Mouse (Mus musculus) hindbrain, embryonic 14.5 days (tissue): Measurements from ENCODE around the gene Irak3. TPM values are rescaled to one million over a fixed set of nuclear protein-coding genes. Genes with fewer than 3 reads are reported as not detected.

Source experiments
- ATAC-seq: fragments of 200-750 bp; cut with Nextera tagmentation; 2 replicates; pipeline ENCODE4 v1.8.0; 2017; ENCODE audit warnings: moderate number of reproducible peaks, mild to moderate bottlenecking, moderate TSS enrichment, moderate library complexity; ENCODE audit not compliant: low FRiP score
- DNase-seq: peaks from one replicate; pipeline ENCODE4 v3.0.0-alpha.2; 2015; ENCODE audit warnings: low spot score
- H3K27ac ChIP-seq: fragments of 300-500 bp; sonication (generic); 2 replicates; pipeline ENCODE4 v1.5.1; 2014; ENCODE audit warnings: mild to moderate bottlenecking, moderate library complexity
- H3K27me3 ChIP-seq: fragments of 300-500 bp; sonication (generic); 2 replicates; pipeline ENCODE4 v1.6.1; 2014; ENCODE audit warnings: mild to moderate bottlenecking, low read length, mixed read lengths; ENCODE audit not compliant: control insufficient read depth, insufficient read depth
- H3K36me3 ChIP-seq: fragments of 300-500 bp; sonication (generic); replicated peaks from 2 replicates; pipeline ENCODE4 v1.6.1; 2014; ENCODE audit not compliant: control insufficient read depth, insufficient read depth
- H3K4me1 ChIP-seq: fragments of 300-500 bp; sonication (generic); replicated peaks from 2 replicates; pipeline ENCODE4 v1.6.1; 2014; ENCODE audit warnings: antibody characterized with exemption, low read length, mixed read lengths; ENCODE audit not compliant: control insufficient read depth, insufficient read depth
- H3K4me2 ChIP-seq: fragments of 300-500 bp; sonication (generic); replicated peaks from 2 replicates; pipeline ENCODE4 v1.6.1; 2014; ENCODE audit warnings: mild to moderate bottlenecking, moderate library complexity
- H3K4me3 ChIP-seq: fragments of 300-500 bp; sonication (generic); replicated peaks from 2 replicates; pipeline ENCODE4 v1.5.1; 2014; ENCODE audit warnings: mild to moderate bottlenecking, low read length
- H3K9ac ChIP-seq: fragments of 300-500 bp; sonication (generic); 2 replicates; pipeline ENCODE4 v1.6.1; 2014
- H3K9me3 ChIP-seq: fragments of 300-500 bp; sonication (generic); 2 replicates; pipeline ENCODE4 v1.6.1; 2016; ENCODE audit warnings: low read length; ENCODE audit not compliant: control insufficient read depth
- WGBS: fragments of 180-500 bp; shearing (Covaris S2); extraction: QIAGEN DNeasy Blood & Tissue Kit; methylation state at CpG from one replicate; pipeline ENCODE4 v1.1.7; 2014; 5-methylcytosine and 5-hydroxymethylcytosine counted together
- polyA plus RNA-seq: library from polyadenylated mRNA; unstranded; fragments of >200 nt; fragmentation: Nextera tagmentation; extraction: Ambion mirVana; gene quantifications from 2 replicates; pipeline ENCODE4 v1.2.1, GENCODE M21; 2014

Gene Irak3
- polyA plus RNA-seq, 1 experiment from 2014 or later: 0.51 TPM

DNA sequence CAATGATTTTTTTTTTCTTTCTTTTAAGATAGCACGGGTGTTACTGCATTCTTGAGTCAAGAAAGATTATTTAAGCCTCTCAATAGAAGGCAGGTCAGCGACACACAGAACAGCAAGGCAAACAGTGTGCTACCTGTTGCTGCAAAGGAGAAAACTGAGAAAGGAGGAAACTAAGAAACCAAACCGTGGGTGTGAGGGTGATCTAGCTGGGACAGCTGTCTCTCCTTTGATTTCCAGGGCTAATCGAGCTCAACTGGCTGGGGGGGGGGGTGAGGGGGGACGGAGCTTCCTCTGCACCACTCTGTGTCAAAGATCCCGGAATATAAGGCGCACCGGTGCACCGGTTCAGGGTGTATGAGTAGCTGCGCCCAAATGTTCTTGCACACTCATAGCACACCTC lies 32.9 kb downstream of the Irak3 start:
- peaks cover 6% of the 10 kb centered on the region; the same call in 1 of the 2 replicates for H3K9me3 ChIP-seq
- no peak overlapping the region for H3K9ac ChIP-seq
- DNase-seq (no peak), ATAC-seq (no peak)
- no peak overlapping the region for H3K4me2 ChIP-seq
- WGBS: 67% methylated on average over 10 of the region's 10 CpGs
- H3K27me3 ChIP-seq: no peaks in the 10 kb centered on the region
- no peak overlapping the region for H3K27ac ChIP-seq
- no peak overlapping the region for H3K4me3 ChIP-seq
- H3K4me1 ChIP-seq: no peaks in the 10 kb centered on the region
- H3K36me3 ChIP-seq: no peaks in the 10 kb centered on the region

DNA sequence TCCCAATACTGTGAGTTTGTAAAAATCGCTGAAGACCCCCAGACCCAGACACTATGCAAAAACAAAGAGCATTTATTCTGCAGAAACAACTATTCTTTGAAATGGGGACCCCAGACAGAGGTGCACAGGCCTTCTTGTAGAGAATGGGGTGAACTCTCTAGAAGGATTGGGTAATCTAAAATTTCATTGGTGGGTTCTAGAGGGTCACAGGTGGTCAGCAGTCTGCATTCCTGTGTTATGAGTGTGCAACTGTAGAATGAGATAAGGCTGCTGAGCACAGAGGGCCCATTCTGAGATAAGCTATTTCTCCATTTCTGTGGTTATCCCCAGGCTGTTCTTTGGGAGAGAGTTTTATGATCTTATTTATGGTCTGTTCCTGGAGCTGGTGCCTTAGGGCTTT lies 33.9 kb downstream of the Irak3 start:
- H3K27me3 ChIP-seq: no peaks in the 10 kb centered on the region
- peaks cover 6% of the 10 kb centered on the region; the same call in 1 of the 2 replicates for H3K9me3 ChIP-seq
- no peaks in the 10 kb centered on the region for H3K36me3 ChIP-seq
- 74% methylated on average over 1 of the region's 1 CpGs for WGBS
- ATAC-seq (no peak), DNase-seq (no peak)
- H3K4me3 ChIP-seq: no peak overlapping the region
- no peak overlapping the region for H3K4me2 ChIP-seq
- no peak overlapping the region for H3K9ac ChIP-seq
- H3K27ac ChIP-seq: no peak overlapping the region
- no peaks in the 10 kb centered on the region for H3K4me1 ChIP-seq

DNA sequence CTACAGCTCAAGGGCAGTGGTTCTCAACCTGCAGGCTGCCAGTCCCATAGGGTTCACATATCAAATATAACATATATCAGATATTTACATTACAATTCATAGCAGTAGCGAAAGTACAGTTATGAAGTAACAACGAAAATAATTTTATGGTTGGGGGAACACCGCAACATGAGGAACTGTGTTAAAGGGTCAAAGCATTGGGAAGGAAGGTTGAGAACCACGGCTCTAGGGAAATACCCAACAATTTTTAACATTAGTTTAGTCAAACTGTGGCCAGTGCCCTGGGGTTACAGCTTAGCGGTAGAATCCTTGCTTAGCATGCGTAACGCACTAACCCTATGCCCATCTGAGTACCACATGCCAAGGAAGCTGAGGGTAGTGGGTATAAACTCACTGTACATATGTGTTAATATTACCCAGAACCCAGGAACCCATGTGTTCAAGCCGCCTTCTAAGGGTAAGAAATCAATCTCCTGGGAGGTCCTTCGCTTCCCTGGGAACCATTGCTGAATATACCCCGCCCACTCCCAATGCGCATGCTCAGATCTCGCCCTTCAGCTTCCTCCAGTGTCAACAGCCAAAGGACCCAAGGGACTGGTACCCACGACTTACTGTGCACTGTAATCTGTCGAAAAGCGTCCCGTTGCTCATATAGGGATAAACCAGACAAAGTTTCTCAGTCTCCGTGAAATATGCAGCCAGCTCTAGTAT lies 36.0 kb downstream of the Irak3 start:
- Histone ChIP-seq H3K4me3 (no peak overlapping the region), H3K9me3 (no peaks in the 10 kb centered on the region), H3K27ac (no peak overlapping the region), H3K4me1 (no peaks in the 10 kb centered on the region), H3K9ac (no peak overlapping the region), H3K4me2 (no peak overlapping the region), H3K36me3 (no peaks in the 10 kb centered on the region), H3K27me3 (no peaks in the 10 kb centered on the region)
- ATAC-seq (no peak), DNase-seq (no peak)
- WGBS: 94% methylated on average over 17 of the region's 17 CpGs

DNA sequence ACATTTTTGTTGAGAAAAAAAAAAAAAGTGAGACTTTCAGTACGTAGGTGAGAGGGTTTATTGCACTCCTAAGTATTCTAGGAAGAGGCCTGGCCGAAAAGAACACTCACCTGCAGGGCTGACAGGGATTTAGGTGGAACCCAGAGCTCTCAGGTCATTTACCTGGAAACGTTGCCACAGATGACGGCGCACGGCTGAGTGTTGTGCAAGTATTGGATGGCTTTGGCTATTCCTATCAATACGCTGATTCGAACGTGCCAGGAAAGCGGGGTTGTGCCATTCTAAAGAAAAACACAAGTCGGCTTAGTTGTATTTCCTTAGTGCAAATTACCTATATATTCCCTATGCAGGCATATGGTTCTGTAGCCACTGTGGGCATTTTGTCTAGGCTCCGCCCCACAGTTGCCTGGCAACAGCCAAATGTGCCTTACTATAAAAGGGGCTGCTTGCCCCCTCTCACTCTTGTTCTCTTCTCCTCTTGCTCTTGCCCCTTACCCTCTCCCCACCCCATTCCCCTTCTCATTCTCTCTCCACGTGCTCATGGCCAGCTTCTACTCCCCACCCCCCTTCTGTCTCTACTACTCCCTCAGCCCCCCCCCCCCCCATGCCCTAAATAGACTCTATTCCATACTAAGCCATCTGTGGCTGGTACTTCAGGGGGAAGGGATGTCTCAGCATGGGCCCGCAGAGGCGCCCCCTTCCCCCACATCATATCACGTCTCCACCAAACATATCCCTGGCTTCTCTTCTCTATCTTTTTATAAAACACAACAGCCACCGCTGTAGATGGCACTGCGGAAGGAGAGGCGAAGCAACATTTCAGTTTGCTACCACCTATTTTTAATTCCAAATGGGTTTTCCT lies 36.8 kb downstream of the Irak3 start:
- H3K9me3 ChIP-seq: no peaks in the 10 kb centered on the region
- no peak overlapping the region for H3K4me2 ChIP-seq
- H3K4me1 ChIP-seq: no peaks in the 10 kb centered on the region
- no peak overlapping the region for H3K9ac ChIP-seq
- H3K27ac ChIP-seq: no peak overlapping the region
- no peaks in the 10 kb centered on the region for H3K36me3 ChIP-seq
- WGBS: 85% methylated on average over 19 of the region's 19 CpGs
- ATAC-seq (no peak), DNase-seq (no peak)
- H3K4me3 ChIP-seq: no peak overlapping the region
- no peaks in the 10 kb centered on the region for H3K27me3 ChIP-seq

DNA sequence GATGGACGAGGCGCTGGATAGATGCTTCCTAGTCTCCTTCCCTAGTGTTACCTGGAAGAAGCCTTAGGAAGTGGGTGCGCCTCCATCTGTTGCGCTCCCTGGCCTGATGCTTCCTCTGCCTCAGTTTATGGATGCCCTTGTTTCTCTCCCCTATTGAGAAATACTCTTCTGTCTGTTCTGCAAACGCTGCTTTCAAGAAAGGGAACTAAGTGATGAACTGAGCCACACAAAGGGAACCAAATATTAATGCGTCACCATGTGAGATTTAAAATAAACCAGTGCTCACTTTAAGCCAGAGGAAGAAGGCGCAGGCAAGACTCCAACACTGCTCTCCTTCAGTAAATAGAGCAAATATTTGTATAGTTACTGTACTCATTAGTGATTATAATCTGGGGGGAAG lies 38.4 kb downstream of the Irak3 start:
- 94% methylated on average over 7 of the region's 7 CpGs for WGBS

DNA sequence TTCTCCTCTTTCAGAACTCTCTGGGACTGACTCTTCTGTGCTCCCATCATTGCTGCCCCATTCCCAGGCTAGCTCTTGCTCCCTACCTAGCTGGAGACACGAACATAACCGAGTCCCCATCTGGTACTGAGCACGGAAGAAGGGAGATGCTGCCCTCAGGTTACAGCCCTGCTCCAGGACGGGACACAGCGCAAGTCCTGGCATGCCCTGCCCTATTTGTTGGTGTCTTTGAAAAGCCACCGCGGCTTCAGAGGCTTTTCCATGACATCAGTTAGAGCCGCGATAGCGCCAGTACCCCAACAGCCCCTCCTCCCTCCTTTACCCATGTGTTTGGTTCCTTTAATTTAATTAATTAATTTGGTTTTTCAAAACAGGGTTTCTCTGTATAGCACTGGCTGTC lies 39.1 kb downstream of the Irak3 start:
- no peaks in the 10 kb centered on the region for H3K9me3 ChIP-seq
- no peaks in the 10 kb centered on the region for H3K36me3 ChIP-seq
- no peaks in the 10 kb centered on the region for H3K27me3 ChIP-seq
- H3K9ac ChIP-seq: no peak overlapping the region
- DNase-seq: no peak
- H3K27ac ChIP-seq: no peak overlapping the region
- no peaks in the 10 kb centered on the region for H3K4me1 ChIP-seq
- WGBS: 89% methylated on average over 10 of the region's 10 CpGs
- no peak for ATAC-seq
- no peak overlapping the region for H3K4me3 ChIP-seq
- no peak overlapping the region for H3K4me2 ChIP-seq

More for the DNA sequence above, 38.4 kb downstream of the Irak3 start:
- no peaks in the 10 kb centered on the region for H3K4me1 ChIP-seq
- no peak overlapping the region for H3K4me2 ChIP-seq
- ATAC-seq (no peak), DNase-seq (no peak)
- no peaks in the 10 kb centered on the region for H3K36me3 ChIP-seq
- no peak overlapping the region for H3K9ac ChIP-seq
- H3K9me3 ChIP-seq: no peaks in the 10 kb centered on the region
- H3K27me3 ChIP-seq: no peaks in the 10 kb centered on the region
- H3K4me3 ChIP-seq: no peak overlapping the region
- H3K27ac ChIP-seq: no peak overlapping the region

DNA sequence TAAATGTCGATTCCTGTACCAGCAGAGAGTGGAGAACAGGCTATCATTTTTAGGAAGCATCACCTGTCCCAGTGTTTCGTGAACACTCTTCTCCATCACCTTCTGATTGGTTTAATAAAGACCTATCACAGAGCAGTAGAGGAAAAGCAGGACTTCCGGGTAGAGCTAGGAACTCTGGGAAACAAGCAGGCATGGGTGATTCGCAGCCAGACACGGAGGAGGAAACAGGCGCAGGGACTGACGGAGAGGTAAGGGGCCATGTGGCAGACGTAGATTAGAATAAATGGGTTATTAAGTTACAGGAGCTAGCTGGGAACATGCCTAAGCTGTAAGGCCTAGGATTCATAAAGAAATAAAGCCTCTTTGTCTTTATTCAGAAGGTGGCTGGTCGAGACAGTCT lies 41.4 kb downstream of the Irak3 start:
- DNase-seq (no peak), ATAC-seq (no peak)
- WGBS: 86% methylated on average over 9 of the region's 9 CpGs
- no peak overlapping the region for H3K27ac ChIP-seq
- no peaks in the 10 kb centered on the region for H3K27me3 ChIP-seq
- H3K36me3 ChIP-seq: no peaks in the 10 kb centered on the region
- no peaks in the 10 kb centered on the region for H3K4me1 ChIP-seq
- no peak overlapping the region for H3K4me3 ChIP-seq
- H3K9me3 ChIP-seq: no peaks in the 10 kb centered on the region
- H3K9ac ChIP-seq: no peak overlapping the region
- H3K4me2 ChIP-seq: no peak overlapping the region

DNA sequence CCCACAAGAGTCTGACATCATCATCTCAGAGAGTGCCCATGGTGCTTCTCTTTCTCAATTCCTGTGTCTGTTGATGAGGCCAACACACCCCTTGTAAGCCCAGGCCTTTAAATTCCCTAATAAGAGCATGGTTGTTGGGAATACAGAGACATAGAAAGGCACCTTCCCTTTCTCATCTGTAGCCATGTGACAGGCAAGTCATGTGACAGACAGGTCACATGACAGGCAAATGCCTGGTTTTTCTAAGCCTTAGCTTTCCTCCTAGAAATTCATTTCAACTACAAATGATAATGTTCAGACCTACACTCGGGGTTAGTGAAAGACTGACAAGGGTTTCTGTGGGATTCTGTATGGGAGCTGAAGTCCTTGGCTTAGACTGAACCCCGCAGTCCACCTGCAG lies 48.0 kb downstream of the Irak3 start:
- Histone ChIP-seq H3K4me3 (no peak overlapping the region), H3K27me3 (no peaks in the 10 kb centered on the region), H3K9me3 (no peaks in the 10 kb centered on the region), H3K4me1 (no peaks in the 10 kb centered on the region), H3K36me3 (no peaks in the 10 kb centered on the region), H3K27ac (no peak overlapping the region), H3K9ac (no peak overlapping the region), H3K4me2 (no peak overlapping the region)
- 91% methylated on average over 2 of the region's 2 CpGs for WGBS
- no peak for DNase-seq
- no peak for ATAC-seq

DNA sequence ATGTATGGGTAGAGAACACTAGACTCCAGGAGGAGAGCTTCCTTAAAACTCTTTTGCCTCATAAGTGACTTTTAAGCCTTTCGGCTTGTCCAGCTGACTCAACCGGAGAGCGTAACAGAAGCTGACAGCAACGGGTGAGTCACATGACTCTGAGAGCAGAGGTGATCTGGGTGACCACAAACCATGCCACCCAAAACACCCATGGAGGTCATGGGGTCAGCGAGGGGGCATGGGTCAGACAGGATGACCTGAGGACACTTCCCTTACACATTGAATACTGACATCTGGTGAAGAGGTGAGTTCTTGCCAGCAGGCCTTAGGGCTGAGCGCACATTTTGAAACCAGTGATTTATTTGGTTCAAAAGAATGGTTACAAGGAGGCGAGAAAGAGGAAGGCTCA lies 50.3 kb downstream of the Irak3 start:
- H3K4me2 ChIP-seq: no peak overlapping the region
- no peaks in the 10 kb centered on the region for H3K4me1 ChIP-seq
- no peaks in the 10 kb centered on the region for H3K27me3 ChIP-seq
- H3K36me3 ChIP-seq: no peaks in the 10 kb centered on the region
- H3K27ac ChIP-seq: no peak overlapping the region
- no peak overlapping the region for H3K9ac ChIP-seq
- 93% methylated on average over 7 of the region's 7 CpGs for WGBS
- H3K9me3 ChIP-seq: no peaks in the 10 kb centered on the region
- no peak overlapping the region for H3K4me3 ChIP-seq
- ATAC-seq (no peak), DNase-seq (no peak)
